Mouse (Mus musculus) G1E (cell line): ENCODE data around the gene Gm11639. TPM values are rescaled to one million over a fixed set of nuclear protein-coding genes. Genes with fewer than 3 reads are reported as not detected.
"Not testable (repeated sequence)": the region's sequence is repeated elsewhere in the genome, so short reads cannot be mapped to it uniquely, and the experiment has no call there.

Source experiments
- ATAC-seq: 2 replicates; pipeline ENCODE4 v1.8.0; 2016; ENCODE audit warnings: mild to moderate bottlenecking; ENCODE audit not compliant: insufficient number of reproducible peaks, poor library complexity, low FRiP score, severe bottlenecking; ENCODE audit errors: extremely low read depth
- DNase-seq: peaks from one replicate; pipeline ENCODE4 v3.0.0; 2012; ENCODE audit warnings: low spot score
- H3K27me3 ChIP-seq: 2 replicates; pipeline ENCODE4 v1.6.1; 2012; ENCODE audit warnings: mild to moderate bottlenecking, low read length, inconsistent platforms; ENCODE audit not compliant: insufficient read depth
- H3K36me3 ChIP-seq: replicated peaks from 2 replicates; pipeline ENCODE3; 2012; ENCODE audit warnings: mild to moderate bottlenecking, inconsistent platforms
- H3K4me1 ChIP-seq: 2 replicates; pipeline ENCODE4 v1.6.1; 2012; ENCODE audit warnings: low read depth, low read length, inconsistent platforms, mixed read lengths; ENCODE audit not compliant: insufficient read depth
- H3K4me3 ChIP-seq: 2 replicates; pipeline ENCODE4 v1.5.1; 2012; ENCODE audit warnings: low read depth, mild to moderate bottlenecking, inconsistent platforms, low read length, moderate library complexity, mixed read lengths
- H3K9me3 ChIP-seq: replicated peaks from 2 replicates; pipeline ENCODE4 v1.6.1; 2012; ENCODE audit warnings: inconsistent platforms
- CTCF ChIP-seq: IDR thresholded peaks from 2 replicates; pipeline ENCODE4 v1.5.1; 2012; ENCODE audit warnings: low read depth, low read length, inconsistent platforms, mixed read lengths
- GATA1 ChIP-seq: IDR thresholded peaks from 2 replicates; pipeline ENCODE4 v1.6.1; 2012; ENCODE audit warnings: borderline replicate concordance, low read length, inconsistent platforms, mixed read lengths
- GATA2 ChIP-seq: IDR thresholded peaks from 2 replicates; pipeline ENCODE4 v1.6.1; 2012; ENCODE audit warnings: low read depth, low read length, inconsistent platforms, borderline replicate concordance
- POLR2AphosphoS5 ChIP-seq: IDR thresholded peaks from 2 replicates; pipeline ENCODE4 v1.6.1; 2012; ENCODE audit warnings: low read depth, low read length, inconsistent platforms; ENCODE audit not compliant: insufficient replicate concordance
- TAL1 ChIP-seq: conservative IDR thresholded peaks from 2 replicates; pipeline ENCODE4 v1.6.1; 2012; ENCODE audit warnings: low read depth, low read length, inconsistent platforms, mixed read lengths
- polyA plus RNA-seq: library from polyadenylated mRNA; stranded (reverse); fragments of >175 nt; gene quantifications from 2 replicates; pipeline ENCODE4 v1.2.3, GENCODE M21; 2012
- total RNA-seq, 2 experiments: library from RNA; stranded (forward) in 1 of 2; stranded (reverse) in 1 of 2; fragments of 200-1000 nt in 1 of 2; fragments of >200 nt in 1 of 2; fragmentation: Nextera tagmentation in 1 of 2; gene quantifications; 2 replicates each; pipeline ENCODE4 v1.2.3; 2014 to 2017

Gm11639 gene
- total and polyA plus RNA-seq, 3 experiments = under 0.01 TPM; not detected in 2

DNA sequence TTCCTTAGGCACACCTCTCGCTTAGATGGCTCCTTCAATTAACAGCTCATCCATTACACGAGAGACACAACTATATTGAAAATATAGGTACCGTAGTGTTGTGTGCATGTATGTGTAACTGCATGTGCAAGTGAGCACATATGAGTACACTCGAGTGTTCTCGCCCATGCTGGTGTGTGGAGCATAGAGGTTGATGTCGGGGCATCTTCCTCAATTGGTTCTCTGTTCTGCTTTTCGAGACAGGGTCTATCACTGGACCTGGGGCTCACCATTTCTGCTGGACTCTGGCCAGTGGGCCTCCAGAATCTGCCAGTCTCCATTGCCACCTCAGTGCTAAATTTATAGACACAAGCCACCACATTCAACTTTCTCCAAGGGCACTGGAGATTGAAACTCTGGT, 432.3 kb downstream of the Gm11639 start:
- TF ChIP-seq POLR2AphosphoS5 (no peak), GATA1 (no peak), CTCF (no peak), GATA2 (no peak), TAL1 (no peak)
- Histone ChIP-seq H3K4me3 (no peak overlapping the region), H3K36me3 (no peaks in the 10 kb centered on the region), H3K4me1 (peaks cover 5% of the 10 kb centered on the region; the same call in 1 of the 2 replicates), H3K9me3 (no peaks in the 10 kb centered on the region), H3K27me3 (peaks cover 35% of the 10 kb centered on the region)
- DNase-seq = no peak
- ATAC-seq = no peak

DNA sequence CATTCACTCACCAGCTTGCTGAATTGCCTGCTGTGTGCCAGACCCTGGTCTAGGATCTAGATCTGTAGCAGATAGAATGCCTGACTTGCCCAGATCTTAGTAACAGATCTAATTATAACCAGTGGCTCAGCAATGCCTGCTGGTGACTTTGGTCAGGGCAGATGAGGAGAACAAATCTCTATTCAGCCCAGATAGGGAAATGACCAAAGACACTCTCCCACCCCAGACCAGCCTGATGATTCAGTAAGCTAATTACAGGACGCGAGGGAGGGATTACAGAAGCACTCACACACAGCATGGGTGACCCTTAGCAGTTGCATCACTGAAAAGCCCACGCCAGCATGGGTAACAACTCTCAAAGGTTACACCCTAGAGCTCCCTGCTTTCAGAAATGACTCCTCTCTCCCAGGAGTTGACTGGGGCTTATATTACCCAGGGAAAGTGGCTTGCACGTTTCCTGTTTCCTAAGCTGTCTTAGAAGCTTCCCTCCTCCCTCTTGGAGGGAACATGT, 435.1 kb downstream of the Gm11639 start:
- peaks cover 11% of the 10 kb centered on the region for H3K4me1 ChIP-seq
- DNase-seq (no peak), ATAC-seq (no peak)
- TF ChIP-seq TAL1 (no peak), CTCF (no peak), GATA1 (no peak), POLR2AphosphoS5 (no peak), GATA2 (no peak)
- no peaks in the 10 kb centered on the region for H3K9me3 ChIP-seq
- H3K27me3 ChIP-seq = peaks cover 30% of the 10 kb centered on the region
- no peaks in the 10 kb centered on the region for H3K36me3 ChIP-seq
- H3K4me3 ChIP-seq = no peak overlapping the region

DNA sequence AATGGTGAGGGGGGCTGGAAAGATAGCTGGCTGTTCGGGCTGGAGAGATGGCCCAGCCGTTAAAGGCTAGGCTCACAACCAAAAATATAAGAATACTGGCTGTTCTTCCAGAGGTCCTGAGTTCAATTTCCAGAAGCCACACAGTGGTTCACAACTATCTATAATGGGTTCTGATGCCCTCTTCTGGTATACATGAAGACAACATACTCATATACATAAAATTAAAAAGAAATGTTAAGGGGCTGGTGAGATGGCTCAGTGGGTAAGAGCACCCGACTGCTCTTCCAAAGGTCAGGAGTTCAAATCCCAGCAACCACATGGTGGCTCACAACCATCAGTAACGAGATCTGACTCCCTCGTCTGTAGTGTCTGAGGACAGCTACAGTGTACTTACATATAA, 436.3 kb downstream of the Gm11639 start:
- H3K4me3 ChIP-seq, ATAC-seq, DNase-seq, H3K9me3 ChIP-seq, H3K36me3 ChIP-seq: not testable (repeated sequence)
- peaks cover 11% of the 10 kb centered on the region for H3K4me1 ChIP-seq
- H3K27me3 ChIP-seq = peaks cover 30% of the 10 kb centered on the region

DNA sequence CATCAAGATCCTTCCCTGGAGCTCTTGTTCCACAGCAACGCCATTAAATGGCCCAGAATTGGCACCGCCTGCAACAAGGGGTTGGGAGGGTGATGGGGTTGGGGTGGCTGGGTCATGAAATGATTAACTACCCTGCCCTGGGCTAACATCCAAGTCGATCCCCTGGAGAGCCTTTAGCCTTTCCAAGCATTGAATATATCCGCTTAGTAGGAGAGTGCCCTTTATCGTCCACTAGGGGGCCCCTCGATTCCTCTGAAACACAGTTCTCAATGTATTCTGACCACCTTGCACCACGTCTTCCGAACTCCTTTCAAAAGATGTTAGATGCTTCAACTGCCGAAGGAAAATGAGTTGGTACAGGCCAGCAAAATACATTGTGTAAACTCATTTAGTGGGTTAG, 438.5 kb downstream of the Gm11639 start:
- Histone ChIP-seq H3K4me1 (peaks cover 32% of the 10 kb centered on the region), H3K4me3 (no peak overlapping the region; the same call in 1 of the 2 replicates), H3K9me3 (no peaks in the 10 kb centered on the region), H3K27me3 (peaks cover 16% of the 10 kb centered on the region), H3K36me3 (peaks cover 14% of the 10 kb centered on the region)
- ATAC-seq = peak; percentile 47; the same call in 1 of the 2 replicates
- DNase-seq = peak; percentile 33
- TF ChIP-seq CTCF = peak; percentile 82
- TF ChIP-seq POLR2AphosphoS5 = no peak

DNA sequence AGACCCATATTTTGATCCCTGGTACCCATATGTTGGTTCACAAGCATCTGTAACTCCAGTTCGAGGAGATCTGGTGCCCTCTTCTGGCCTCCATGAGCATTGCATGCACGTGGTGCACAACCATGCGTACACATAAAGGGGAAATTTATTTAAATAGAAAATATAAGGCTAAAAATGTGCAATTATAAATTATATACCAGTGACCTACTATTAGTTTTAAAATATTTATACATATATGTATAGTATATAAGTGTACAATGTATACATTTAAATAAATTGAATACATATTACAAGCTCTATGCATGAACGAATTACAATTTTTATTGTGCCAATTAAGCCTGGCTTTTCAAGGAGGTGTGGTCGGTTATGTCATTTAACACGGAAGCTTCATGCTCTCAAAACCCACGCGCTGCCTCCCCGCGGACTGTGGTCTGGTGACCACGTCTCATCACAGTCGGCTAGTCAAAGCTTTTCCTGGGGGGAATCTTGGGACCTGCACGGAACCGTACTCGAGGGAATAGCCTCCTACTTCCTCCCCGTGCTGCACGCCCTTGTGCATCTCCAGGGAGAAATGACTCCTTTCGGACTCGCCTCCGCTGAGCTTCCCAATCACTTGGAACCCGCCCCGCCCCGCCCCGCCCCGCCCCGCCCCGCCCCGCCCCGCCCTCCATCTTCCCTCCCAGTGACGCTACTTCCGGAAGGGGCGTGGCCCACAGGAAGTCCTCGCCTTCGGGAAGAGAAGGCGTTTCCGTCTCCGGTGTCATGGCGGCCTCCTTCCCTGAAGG, 440.4 kb downstream of the Gm11639 start, which contains the start of gene Mettl2:
Gene Mettl2 (plus strand): TSS at position 691 of the 785 bp plus-strand sequence.
- H3K27me3 ChIP-seq = peaks cover 9% of the 10 kb centered on the region
- DNase-seq (peak; percentile 83), ATAC-seq (peak; percentile 69)
- H3K36me3 ChIP-seq = peaks cover 33% of the 10 kb centered on the region
- H3K4me1 ChIP-seq = peaks cover 41% of the 10 kb centered on the region
- H3K9me3 ChIP-seq = no peaks in the 10 kb centered on the region
- H3K4me3 ChIP-seq = peak within 1 kb of the TSS; percentile 89
- peak; percentile 66 for TF ChIP-seq CTCF
- no peak for TF ChIP-seq POLR2AphosphoS5
- no peak for TF ChIP-seq GATA2
- no peak for TF ChIP-seq TAL1
- no peak for TF ChIP-seq GATA1

DNA sequence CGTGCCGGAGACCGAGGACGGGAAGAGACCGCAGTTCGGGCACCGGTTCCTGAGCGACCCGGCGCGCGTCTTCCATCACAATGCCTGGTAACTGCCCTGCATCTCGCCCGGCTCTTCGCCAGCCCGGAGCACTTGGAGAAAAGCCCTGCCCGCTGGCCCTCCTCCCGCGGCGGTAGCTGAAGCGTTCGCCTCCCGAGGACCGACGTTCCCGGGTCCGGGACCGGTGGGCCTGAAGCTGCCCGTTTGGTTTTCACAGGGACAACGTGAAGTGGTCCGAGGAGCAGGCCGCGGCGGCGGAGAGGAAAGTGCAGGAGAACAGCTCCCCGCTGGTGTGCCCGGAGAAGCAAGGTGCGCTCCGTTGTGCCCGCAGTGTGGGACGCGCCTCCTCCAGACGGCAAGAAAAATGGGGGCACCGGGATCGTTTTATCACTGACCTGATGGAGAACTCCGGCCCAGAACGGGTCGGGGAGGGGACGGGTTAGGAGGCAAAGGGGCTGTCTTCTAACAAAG, 441.1 kb downstream of the Gm11639 start:
- peaks cover 6% of the 10 kb centered on the region for H3K27me3 ChIP-seq
- peak overlapping the region; percentile 89 for H3K4me3 ChIP-seq
- peaks cover 39% of the 10 kb centered on the region for H3K36me3 ChIP-seq
- peaks cover 41% of the 10 kb centered on the region for H3K4me1 ChIP-seq
- no peaks in the 10 kb centered on the region for H3K9me3 ChIP-seq
- no peak for ATAC-seq
- DNase-seq = no peak
- no peak for TF ChIP-seq POLR2AphosphoS5
- no peak for TF ChIP-seq TAL1
- TF ChIP-seq CTCF = no peak
- no peak for TF ChIP-seq GATA2
- no peak for TF ChIP-seq GATA1
